In genomic region chr9:63959933-63960828, GRCm38 (mm10) we compare ENCODE assay signal across 9 mouse cellular contexts.
DNase-seq lines count a peak whose midpoint lies in the region; ATAC-seq lines count a peak whose summit lies in the region.
"Had no signal": no experiment of that assay in that cellular context is flagged by ENCODE, and none has a peak within 500 bp of the region (broad histone marks: within the 10 kb centered on the region; RNA-seq: fewer than 3 reads in every experiment).

No protein-coding gene starts in this region.

- peak overlapping the region; percentile 35 for H3K4me2 ChIP-seq in intestine, embryonic 14.5 days (ENCODE audit: low read length)
- H3K4me2 ChIP-seq in liver, embryonic 13.5 days = peak overlapping the region; percentile 10; the same call in 1 of the 2 replicates
- H3K4me2 ChIP-seq in stomach, embryonic 15.5 days = peak overlapping the region; percentile 40

- peaks cover 12% of the 10 kb centered on the region; the same call in 1 of the 2 replicates for H3K27me3 ChIP-seq in forebrain, embryonic 10.5 days (ENCODE audit: poor library complexity, severe bottlenecking)
- no peaks in the 10 kb centered on the region for H3K27me3 ChIP-seq in intestine, embryonic 14.5 days (replicated peaks; ENCODE audit: control insufficient read depth, insufficient read depth, low read length)
- no peaks in the 10 kb centered on the region for H3K27me3 ChIP-seq in liver, embryonic 13.5 days
- H3K27me3 ChIP-seq in stomach, embryonic 15.5 days (replicated peaks) = no peaks in the 10 kb centered on the region

- peak overlapping the region; percentile 18 for H3K9ac ChIP-seq in intestine, embryonic 14.5 days (ENCODE audit: low read length)
- H3K9ac ChIP-seq in liver, embryonic 13.5 days = no peak overlapping the region
- H3K9ac ChIP-seq in stomach, embryonic 15.5 days = no peak overlapping the region

- H3K27ac ChIP-seq in forebrain, embryonic 10.5 days = peak overlapping the region; percentile 89
- peak overlapping the region; percentile 84 for H3K27ac ChIP-seq in intestine, embryonic 14.5 days (ENCODE audit: low read depth)
- H3K27ac ChIP-seq in liver, embryonic 13.5 days = peak overlapping the region; percentile 37
- peak overlapping the region; percentile 92 for H3K27ac ChIP-seq in stomach, embryonic 15.5 days

- H3K4me3 ChIP-seq in forebrain, embryonic 10.5 days = peak overlapping the region; percentile 34
- no peak overlapping the region for H3K4me3 ChIP-seq in intestine, embryonic 14.5 days (ENCODE audit: low read depth, low read length)
- no peak overlapping the region for H3K4me3 ChIP-seq in liver, embryonic 13.5 days (replicated peaks)
- H3K4me3 ChIP-seq in stomach, embryonic 15.5 days (replicated peaks) = no peak overlapping the region
- H3K4me3 ChIP-seq: megakaryocyte, embryonic 14.5 days had no signal

- WGBS in forebrain, embryonic 10.5 days = under 1% methylated on average over 21 of the region's 21 CpGs
- WGBS in intestine, embryonic 14.5 days = 8% methylated on average over 21 of the region's 21 CpGs
- WGBS in liver, embryonic 13.5 days (ENCODE audit: insufficient replicate concordance) = 11% methylated on average over 21 of the region's 21 CpGs
- WGBS in stomach, embryonic 15.5 days = 8% methylated on average over 21 of the region's 21 CpGs

- ATAC-seq in intestine, embryonic 14.5 days (replicated peaks; ENCODE audit: low FRiP score, low TSS enrichment, low read depth) = no peak
- ATAC-seq in liver, embryonic 13.5 days (ENCODE audit: low read depth) = no peak
- peak; percentile 20 for ATAC-seq in stomach, embryonic 15.5 days (ENCODE audit: insufficient read depth, low FRiP score, low read depth)

- peak; percentile 56 to 59 for DNase-seq in adrenal gland, postnatal 36 days
- peak; percentile 73 for DNase-seq in forebrain, embryonic 10.5 days (ENCODE audit: extremely low spot score, low spot score)
- DNase-seq in intestine, embryonic 14.5 days (ENCODE audit: low spot score) = no peak
- DNase-seq in liver, embryonic 13.5 days = no peak
- DNase-seq in ovary, postnatal 14 days (ENCODE audit: low spot score) = no peak
- no peak for DNase-seq in urinary bladder, postnatal 36 days (ENCODE audit: low spot score in 2 of 2)
- DNase-seq in right cerebral cortex, postnatal 14 days = no peak

- no peaks in the 10 kb centered on the region for H3K36me3 ChIP-seq in forebrain, embryonic 10.5 days (replicated peaks)
- no peaks in the 10 kb centered on the region for H3K36me3 ChIP-seq in intestine, embryonic 14.5 days (ENCODE audit: control insufficient read depth, insufficient read depth, low read length)
- no peaks in the 10 kb centered on the region for H3K36me3 ChIP-seq in liver, embryonic 13.5 days
- no peaks in the 10 kb centered on the region for H3K36me3 ChIP-seq in stomach, embryonic 15.5 days

- H3K4me1 ChIP-seq in forebrain, embryonic 10.5 days = peaks cover 94% of the 10 kb centered on the region
- H3K4me1 ChIP-seq in intestine, embryonic 14.5 days (replicated peaks; ENCODE audit: control insufficient read depth, insufficient read depth, low read length) = peaks cover 70% of the 10 kb centered on the region
- H3K4me1 ChIP-seq in liver, embryonic 13.5 days (replicated peaks) = peaks cover 75% of the 10 kb centered on the region
- peaks cover 73% of the 10 kb centered on the region for H3K4me1 ChIP-seq in stomach, embryonic 15.5 days

- no peaks in the 10 kb centered on the region for H3K9me3 ChIP-seq in forebrain, embryonic 10.5 days
- H3K9me3 ChIP-seq in intestine, embryonic 14.5 days (ENCODE audit: control insufficient read depth, low read length) = no peaks in the 10 kb centered on the region
- no peaks in the 10 kb centered on the region for H3K9me3 ChIP-seq in liver, embryonic 13.5 days (replicated peaks)
- H3K9me3 ChIP-seq in stomach, embryonic 15.5 days = no peaks in the 10 kb centered on the region
- H3K9me3 ChIP-seq: megakaryocyte, embryonic 14.5 days had no signal

Comparison
In these comparisons a context has a peak if more than half of its experiments do, and no peak if none do; other contexts are left out.
1. DNase-seq: peak in adrenal gland, postnatal 36 days (2 of 2) and forebrain, embryonic 10.5 days (single experiment); none in intestine, embryonic 14.5 days (single experiment), liver, embryonic 13.5 days (single experiment), ovary, postnatal 14 days (single experiment), urinary bladder, postnatal 36 days (0 of 2) and right cerebral cortex, postnatal 14 days (single experiment).
2. H3K27ac ChIP-seq: peak in every context shown above with its lines; median percentile 92 in stomach, embryonic 15.5 days; 89 in forebrain, embryonic 10.5 days; 84 in intestine, embryonic 14.5 days; 37 in liver, embryonic 13.5 days.
3. Peak in every context shown above with its lines, with median percentiles within 50 percentile points of each other: H3K4me2 ChIP-seq.